Mouse (Mus musculus) CH12.LX (cell line): Measurements from ENCODE around the gene Med29. TPM values are rescaled to one million over a fixed set of nuclear protein-coding genes. Genes with fewer than 3 reads are reported as not detected.

ENCODE experiments used
- DNase-seq: peaks from one replicate; pipeline ENCODE4 v3.0.0-alpha.2; 2013; ENCODE audit errors: extremely low read depth
- H3K27ac ChIP-seq: 2 replicates; pipeline ENCODE4 v1.5.1; 2012; ENCODE audit warnings: low read depth, mild to moderate bottlenecking, control low read depth, moderate library complexity; ENCODE audit not compliant: insufficient read depth
- H3K27me3 ChIP-seq: replicated peaks from 2 replicates; pipeline ENCODE3; 2012; ENCODE audit warnings: inconsistent platforms
- H3K36me3 ChIP-seq, 2 experiments: replicated peaks in 1 of 2; 2 replicates each; pipeline versions ENCODE3 to v1.6.1; 2012; ENCODE audit warnings: inconsistent platforms in 1 of 2, low read length in 1 of 2, mild to moderate bottlenecking in 1 of 2, mixed read lengths in 1 of 2, moderate library complexity in 1 of 2; ENCODE audit not compliant: control insufficient read depth in 1 of 2, insufficient read depth in 1 of 2
- H3K4me1 ChIP-seq, 2 experiments: 2 replicates each; pipeline ENCODE4 v1.6.1; 2012; ENCODE audit warnings: inconsistent platforms in 1 of 2, moderate library complexity in 1 of 2; ENCODE audit not compliant: insufficient read depth in 2 of 2, control insufficient read depth in 1 of 2
- H3K4me2 ChIP-seq: 2 replicates; pipeline ENCODE4 v1.6.1; 2012; ENCODE audit warnings: low read depth, mild to moderate bottlenecking, control low read depth; ENCODE audit not compliant: poor library complexity, insufficient read depth, severe bottlenecking
- H3K4me3 ChIP-seq, 3 experiments: fragments of 150-350 bp in 1 of 3; sonication (generic) in 1 of 3; replicated peaks in 1 of 3; 2 replicates each; pipeline versions ENCODE3 to v1.5.1; 2011 to 2012; ENCODE audit warnings: low read depth in 2 of 3, low read length in 2 of 3, mild to moderate bottlenecking in 2 of 3, moderate library complexity in 2 of 3, control low read depth in 1 of 3, improper control_type of control experiment in 1 of 3, inconsistent platforms in 1 of 3, mixed read lengths in 1 of 3; ENCODE audit not compliant: poor library complexity in 1 of 3
- H3K79me2 ChIP-seq: replicated peaks from 2 replicates; pipeline ENCODE4 v1.6.1; 2012; ENCODE audit warnings: mild to moderate bottlenecking, moderate library complexity; ENCODE audit not compliant: control insufficient read depth, poor library complexity, insufficient read depth, severe bottlenecking; ENCODE audit errors: extremely low read depth
- H3K9ac ChIP-seq: 2 replicates; pipeline ENCODE4 v1.6.1; 2012; ENCODE audit warnings: low read depth, mild to moderate bottlenecking, control low read depth, moderate library complexity; ENCODE audit not compliant: insufficient read depth
- H3K9me3 ChIP-seq: replicated peaks from 2 replicates; pipeline ENCODE3; 2012; ENCODE audit warnings: low read length, inconsistent platforms, mixed read lengths
- BHLHE40 ChIP-seq: IDR thresholded peaks from 2 replicates; pipeline ENCODE4 v1.6.1; 2011; ENCODE audit warnings: mild to moderate bottlenecking, low read depth, low read length, improper control_type of control experiment
- CHD1 ChIP-seq: IDR thresholded peaks from 2 replicates; pipeline ENCODE4 v1.6.1; 2012; ENCODE audit warnings: low read depth, low read length, improper control_type of control experiment, inconsistent platforms
- CHD2 ChIP-seq: IDR thresholded peaks from 2 replicates; pipeline ENCODE4 v1.6.1; 2011; ENCODE audit warnings: low read length, improper control_type of control experiment
- ELF1 ChIP-seq: IDR thresholded peaks from 2 replicates; pipeline ENCODE4 v1.6.1; 2014; ENCODE audit warnings: low read depth, mild to moderate bottlenecking, inconsistent platforms, low read length, improper control_type of control experiment
- GABPA ChIP-seq: IDR thresholded peaks from 2 replicates; pipeline ENCODE4 v1.6.1; 2012; ENCODE audit warnings: low read depth, low read length, improper control_type of control experiment, inconsistent platforms; ENCODE audit not compliant: insufficient replicate concordance
- HCFC1 ChIP-seq: IDR thresholded peaks from 2 replicates; pipeline ENCODE4 v1.6.1; 2012; ENCODE audit warnings: low read depth, mild to moderate bottlenecking, inconsistent platforms, low read length, improper control_type of control experiment
- IRF4 ChIP-seq: IDR thresholded peaks from 2 replicates; pipeline ENCODE4 v1.6.1; 2014; ENCODE audit warnings: low read depth, mild to moderate bottlenecking, inconsistent platforms, low read length, improper control_type of control experiment
- JUN ChIP-seq: IDR thresholded peaks from 2 replicates; pipeline ENCODE4 v1.6.1; 2011; ENCODE audit warnings: low read depth, mild to moderate bottlenecking, low read length, improper control_type of control experiment, moderate library complexity; ENCODE audit not compliant: insufficient read depth
- JUND ChIP-seq: conservative IDR thresholded peaks from 2 replicates; pipeline ENCODE4 v1.6.1; 2011; ENCODE audit warnings: low read depth, low read length, improper control_type of control experiment
- KAT2A ChIP-seq: IDR thresholded peaks from 2 replicates; pipeline ENCODE4 v1.6.1; 2012; ENCODE audit warnings: low read length, improper control_type of control experiment, inconsistent platforms; ENCODE audit not compliant: insufficient replicate concordance
- MXI1 ChIP-seq: IDR thresholded peaks from 2 replicates; pipeline ENCODE4 v1.6.1; 2011; ENCODE audit warnings: mild to moderate bottlenecking, low read depth, low read length, improper control_type of control experiment
- MYC ChIP-seq: IDR thresholded peaks from 2 replicates; pipeline ENCODE4 v1.6.1; 2011; ENCODE audit warnings: low read depth, mild to moderate bottlenecking, improper control_type of control experiment, low read length
- PAX5 ChIP-seq: IDR thresholded peaks from 2 replicates; pipeline ENCODE4 v1.6.1; 2012; ENCODE audit warnings: low read length, inconsistent platforms, mixed read lengths
- POLR2A ChIP-seq: IDR thresholded peaks from 2 replicates; pipeline ENCODE4 v1.6.1; 2011; ENCODE audit warnings: low read depth, mild to moderate bottlenecking, improper control_type of control experiment, low read length
- POLR2AphosphoS2 ChIP-seq: IDR thresholded peaks from 2 replicates; pipeline ENCODE4 v1.6.1; 2011; ENCODE audit warnings: low read depth, low read length, improper control_type of control experiment
- RAD21 ChIP-seq: IDR thresholded peaks from 2 replicates; pipeline ENCODE4 v1.6.1; 2011; ENCODE audit warnings: low read depth, mild to moderate bottlenecking, low read length, improper control_type of control experiment, moderate library complexity
- RCOR1 ChIP-seq: conservative IDR thresholded peaks from 2 replicates; pipeline ENCODE4 v1.6.1; 2012; ENCODE audit warnings: low read depth, mild to moderate bottlenecking, inconsistent platforms, low read length, improper control_type of control experiment
- SIN3A ChIP-seq: IDR thresholded peaks from 2 replicates; pipeline ENCODE4 v1.6.1; 2012; ENCODE audit warnings: low read length, improper control_type of control experiment, inconsistent platforms
- SMC3 ChIP-seq: IDR thresholded peaks from 2 replicates; pipeline ENCODE4 v1.6.1; 2011; ENCODE audit warnings: low read depth, low read length, improper control_type of control experiment
- TCF12 ChIP-seq: IDR thresholded peaks from 2 replicates; pipeline ENCODE4 v1.6.1; 2014; ENCODE audit warnings: low read depth, mild to moderate bottlenecking, inconsistent platforms, low read length, improper control_type of control experiment
- USF1 ChIP-seq: IDR thresholded peaks from 2 replicates; pipeline ENCODE4 v1.6.1; 2014; ENCODE audit warnings: low read depth, mild to moderate bottlenecking, inconsistent platforms, low read length, improper control_type of control experiment
- ZNF384 ChIP-seq: IDR thresholded peaks from 2 replicates; pipeline ENCODE4 v1.6.1; 2012; ENCODE audit warnings: low read depth, low read length, improper control_type of control experiment, inconsistent platforms
- dilution Hi-C: fragments of 300-500 bp; cut with MboI; formaldehyde crosslinking; loops from 2 replicates; pipeline ENCODE4 v1.14.3; 2020; ENCODE audit warnings: low sequenced_read_pairs; ENCODE audit not compliant: extremely low pct_unique_long_range_greater_than_20kb, extremely low pct_ligation_motif_present
- in situ Hi-C: fragments of 300-500 bp; cut with MboI; formaldehyde crosslinking; loops from 3 replicates; pipeline ENCODE4 v1.14.3; 2019; ENCODE audit warnings: low sequenced_read_pairs, low pct_ligation_motif_present, low pct_unique_long_range_greater_than_20kb, mixed read lengths
- polyA plus RNA-seq: library from polyadenylated mRNA; unstranded; fragments of >175 nt; gene quantifications from 2 replicates; pipeline ENCODE4 v1.2.1, GENCODE M21; 2012; ENCODE audit warnings: low read depth; ENCODE audit not compliant: insufficient read length
- total RNA-seq, 2 experiments: library from RNA; depleted of rRNA; stranded (reverse); fragments of 300-350 nt in 1 of 2; fragments of >200 nt in 1 of 2; gene quantifications; 2 replicates each; pipeline ENCODE4 v1.2.3; 2012 to 2014

Gene Med29
- total and polyA plus RNA-seq, 3 experiments, result 19.8 to 26.9 (median 23.5) TPM

- dilution Hi-C loops, result no loop called here
- H3K9ac ChIP-seq, result no peak overlapping the region
- H3K79me2 ChIP-seq, result no peaks in the 10 kb centered on the region
- H3K4me2 ChIP-seq, result no peak overlapping the region
- peaks cover 11 to 52% of the 10 kb centered on the region in 2 experiments for H3K36me3 ChIP-seq
- no peak for DNase-seq
- no peak for TF ChIP-seq PAX5
- no peak for TF ChIP-seq JUND
- TF ChIP-seq JUN, result no peak
- no peak for TF ChIP-seq RAD21
- no peak for TF ChIP-seq BHLHE40
- no peak for TF ChIP-seq ZNF384
- no peak for TF ChIP-seq TCF12
- no peak for TF ChIP-seq GABPA
- no peak for TF ChIP-seq MXI1
- TF ChIP-seq CHD1, result no peak
- TF ChIP-seq USF1, result no peak
- no peak for TF ChIP-seq HCFC1
- no peak for TF ChIP-seq IRF4
- TF ChIP-seq POLR2AphosphoS2, result no peak
- TF ChIP-seq POLR2A, result no peak
- no peak for TF ChIP-seq ELF1
- TF ChIP-seq MYC, result no peak
- TF ChIP-seq KAT2A, result no peak
- no peak for TF ChIP-seq SIN3A
- TF ChIP-seq RCOR1, result no peak
- in situ Hi-C loops, result no loop called here
- no peak overlapping the region for H3K4me3 ChIP-seq
- H3K27ac ChIP-seq, result no peak overlapping the region
- no peaks in the 10 kb centered on the region for H3K9me3 ChIP-seq
- no peaks in the 10 kb centered on the region for H3K27me3 ChIP-seq
- H3K4me1 ChIP-seq, result peaks cover 0 to 7% of the 10 kb centered on the region in 2 experiments; a peak in 2 of 4 replicates
Measured at GRCm38 (mm10) chr7:28360291-28360690, 32.2 kb downstream of the Med29 start.

DNA sequence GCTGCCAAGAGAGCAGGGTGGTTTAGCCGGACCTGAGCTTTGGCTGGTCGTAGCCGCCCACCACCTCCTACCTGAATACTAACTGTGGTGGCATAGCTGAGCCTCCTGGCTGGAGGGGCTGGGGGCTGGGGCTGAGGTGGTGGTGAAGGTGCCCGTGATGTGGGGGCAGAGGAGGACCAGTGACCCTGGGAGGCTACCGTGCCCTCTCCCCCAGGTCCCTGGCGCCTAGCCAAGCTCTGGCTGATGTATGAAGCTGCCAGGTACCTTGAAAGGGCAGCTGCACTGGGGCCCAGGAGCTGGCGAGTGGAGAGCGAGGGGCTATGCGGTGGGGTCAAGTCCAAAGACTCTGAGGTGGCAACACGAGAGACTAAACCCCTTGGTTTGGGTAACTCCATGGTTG is 32.7 kb downstream of the Med29 start:
- Histone ChIP-seq H3K4me2 (no peak overlapping the region), H3K4me3 (no peak overlapping the region), H3K27ac (no peak overlapping the region), H3K9me3 (no peaks in the 10 kb centered on the region), H3K36me3 (peaks cover 11 to 53% of the 10 kb centered on the region in 2 experiments), H3K9ac (no peak overlapping the region), H3K27me3 (no peaks in the 10 kb centered on the region), H3K4me1 (peaks cover 0 to 7% of the 10 kb centered on the region in 2 experiments; a peak in 2 of 4 replicates), H3K79me2 (no peaks in the 10 kb centered on the region)
- in situ Hi-C loops, result no loop called here
- TF ChIP-seq CHD2 (no peak), SMC3 (no peak), BHLHE40 (no peak), ZNF384 (no peak)
- no peak for DNase-seq
- dilution Hi-C loops, result no loop called here
